Mouse (Mus musculus) kidney, adult 8-10 months (tissue): ENCODE results near the gene Tmem198.

ENCODE experiments used
- DNase-seq, 2 experiments: peaks; one replicate each; pipeline ENCODE4 v3.0.0; 2022

The Tmem198 gene

GRCm38 (mm10) chr1:75490785-75491551 is 11.6 kb downstream of the Tmem198 start:
- no peak for DNase-seq

GRCm38 (mm10) chr1:75492579-75493170 is 13.3 kb downstream of the Tmem198 start:
- no peak for DNase-seq

- peak in 1 of 2 experiments; percentile 48 for DNase-seq
These were observed 15.7 kb downstream of the Tmem198 start for GRCm38 (mm10) chr1:75494878-75495548.

- DNase-seq: no peak
These were observed 19.6 kb downstream of the Tmem198 start for GRCm38 (mm10) chr1:75498897-75499296.

GRCm38 (mm10) chr1:75499441-75499840 is 20.1 kb downstream of the Tmem198 start:
- no peak for DNase-seq

- DNase-seq: no peak
These were observed 22.6 kb downstream of the Tmem198 start for GRCm38 (mm10) chr1:75501905-75502304.

- DNase-seq: no peak
These were observed 23.8 kb downstream of the Tmem198 start for GRCm38 (mm10) chr1:75502945-75503650.

- no peak for DNase-seq
These were observed 24.3 kb downstream of the Tmem198 start for GRCm38 (mm10) chr1:75503651-75503980.

- no peak for DNase-seq
These were observed 25.1 kb downstream of the Tmem198 start for GRCm38 (mm10) chr1:75504256-75505045.

GRCm38 (mm10) chr1:75505159-75505955 is 26.0 kb downstream of the Tmem198 start:
- DNase-seq: no peak

GRCm38 (mm10) chr1:75505956-75506831 is 26.9 kb downstream of the Tmem198 start, which contains the start of gene Obsl1:
TSS of gene Obsl1 (minus strand) at chr1:75506452.
- peak in 1 of 2 experiments; percentile 15 for DNase-seq

GRCm38 (mm10) chr1:75507006-75507405 is 27.7 kb downstream of the Tmem198 start, which contains the start of gene Inha:
TSS of gene Inha (plus strand) at chr1:75507077.
- no peak for DNase-seq

- no peak for DNase-seq
These were observed 30.3 kb downstream of the Tmem198 start for GRCm38 (mm10) chr1:75509586-75509985.

- no peak for DNase-seq
These were observed 30.8 kb downstream of the Tmem198 start for GRCm38 (mm10) chr1:75510154-75510553.

- peak in 1 of 2 experiments; percentile 19 for DNase-seq
These were observed 32.3 kb downstream of the Tmem198 start for GRCm38 (mm10) chr1:75511437-75512210.

- no peak for DNase-seq
These were observed 33.2 kb downstream of the Tmem198 start for GRCm38 (mm10) chr1:75512550-75512949.

GRCm38 (mm10) chr1:75516703-75517380 is 37.5 kb downstream of the Tmem198 start:
- no peak for DNase-seq

GRCm38 (mm10) chr1:75517984-75518383 is 38.7 kb downstream of the Tmem198 start:
- DNase-seq: no peak

- DNase-seq: no peak
These were observed 39.1 kb downstream of the Tmem198 start for GRCm38 (mm10) chr1:75518427-75518826.
